Mouse (Mus musculus) limb, embryonic 14.5 days (tissue): ENCODE measurements around the gene Cass4. TPM values are rescaled to one million over a fixed set of nuclear protein-coding genes. Genes with fewer than 3 reads are reported as not detected.

Source experiments
- ATAC-seq: fragments of 200-750 bp; cut with Nextera tagmentation; 2 replicates; pipeline ENCODE4 v1.8.0; 2017; ENCODE audit warnings: low read depth, moderate number of reproducible peaks, moderate TSS enrichment; ENCODE audit not compliant: low FRiP score
- DNase-seq: peaks from one replicate; pipeline ENCODE4 v3.0.0-alpha.2; 2015; ENCODE audit warnings: low spot score
- H3K27ac ChIP-seq: fragments of 300-500 bp; sonication (generic); replicated peaks from 2 replicates; pipeline ENCODE4 v1.5.1; 2014; ENCODE audit warnings: low read depth, mild to moderate bottlenecking, low read length, moderate library complexity, mixed read lengths
- H3K27me3 ChIP-seq: fragments of 300-500 bp; sonication (generic); 2 replicates; pipeline ENCODE4 v1.6.1; 2014; ENCODE audit warnings: low read length, mixed read lengths; ENCODE audit not compliant: control insufficient read depth, insufficient read depth
- H3K36me3 ChIP-seq: fragments of 300-500 bp; sonication (generic); 2 replicates; pipeline ENCODE4 v1.6.1; 2014; ENCODE audit warnings: mild to moderate bottlenecking, low read length, moderate library complexity, mixed read lengths; ENCODE audit not compliant: control insufficient read depth, insufficient read depth
- H3K4me1 ChIP-seq: fragments of 300-500 bp; sonication (generic); 2 replicates; pipeline ENCODE4 v1.6.1; 2014; ENCODE audit warnings: antibody characterized with exemption, low read length, mixed read lengths; ENCODE audit not compliant: control insufficient read depth, insufficient read depth
- H3K4me2 ChIP-seq: fragments of 300-500 bp; sonication (generic); replicated peaks from 2 replicates; pipeline ENCODE4 v1.6.1; 2014; ENCODE audit warnings: low read depth, mild to moderate bottlenecking, low read length, moderate library complexity; ENCODE audit not compliant: severe bottlenecking
- H3K4me3 ChIP-seq: fragments of 300-500 bp; sonication (generic); replicated peaks from 2 replicates; pipeline ENCODE4 v1.5.1; 2014; ENCODE audit warnings: low read length
- H3K9ac ChIP-seq: fragments of 300-500 bp; sonication (generic); 2 replicates; pipeline ENCODE4 v1.6.1; 2014; ENCODE audit warnings: mild to moderate bottlenecking, low read depth, low read length, moderate library complexity; ENCODE audit not compliant: severe bottlenecking
- H3K9me3 ChIP-seq: fragments of 300-500 bp; sonication (generic); 2 replicates; pipeline ENCODE4 v1.6.1; 2016; ENCODE audit warnings: low read length; ENCODE audit not compliant: control insufficient read depth
- POLR2A ChIP-seq: fragments of 200-500 bp; IDR thresholded peaks from 2 replicates; pipeline ENCODE4 v1.8.0; 2012; ENCODE audit warnings: inconsistent platforms, mild to moderate bottlenecking, moderate library complexity, borderline replicate concordance; ENCODE audit not compliant: insufficient read depth, insufficient read length; ENCODE audit errors: extremely low read depth
- WGBS: fragments of 180-500 bp; shearing (Covaris S2); extraction: QIAGEN DNeasy Blood & Tissue Kit; methylation state at CpG from one replicate; pipeline ENCODE4 v1.1.7; 2014; 5-methylcytosine and 5-hydroxymethylcytosine counted together
- polyA plus RNA-seq, 2 experiments: library from polyadenylated mRNA; depleted of rRNA in 1 of 2; stranded (reverse) in 1 of 2; unstranded in 1 of 2; fragments of >200 nt; fragmentation: Nextera tagmentation in 1 of 2; extraction: Ambion mirVana in 1 of 2; gene quantifications; 2 replicates each; pipeline versions ENCODE4 v1.2.1 to v1.2.3; 2012 to 2014

Gene Cass4
- polyA plus RNA-seq, 2 experiments = 0.16 to 0.50 TPM

DNA sequence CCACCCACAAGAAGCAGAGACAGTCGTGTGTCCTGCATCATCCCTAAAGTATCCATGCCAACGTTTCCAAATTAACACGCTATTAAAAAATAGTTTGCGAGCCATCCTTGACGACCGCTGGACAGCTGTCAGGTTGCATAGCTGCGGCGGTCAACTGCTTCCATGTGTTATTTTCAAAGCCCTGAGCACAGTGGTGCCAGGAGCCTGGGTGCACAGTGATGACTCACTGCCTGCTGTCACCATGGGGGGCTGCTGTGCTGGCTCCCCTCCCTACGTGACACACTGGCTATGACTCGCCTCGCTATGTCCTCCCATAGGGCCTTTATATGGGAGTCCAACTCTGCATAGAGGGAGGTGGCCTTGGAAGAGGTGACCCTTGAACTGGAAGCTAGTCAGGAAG is 17.5 kb downstream of the Cass4 start:
- DNase-seq = no peak
- H3K27me3 ChIP-seq = no peaks in the 10 kb centered on the region
- TF ChIP-seq POLR2A = no peak
- no peak overlapping the region for H3K9ac ChIP-seq
- no peak overlapping the region for H3K4me3 ChIP-seq
- H3K4me2 ChIP-seq = no peak overlapping the region
- 55% methylated on average over 11 of the region's 11 CpGs for WGBS
- no peak overlapping the region for H3K27ac ChIP-seq
- peak; percentile 50; the same call in 1 of the 2 replicates for ATAC-seq
- H3K9me3 ChIP-seq = no peaks in the 10 kb centered on the region
- no peaks in the 10 kb centered on the region for H3K36me3 ChIP-seq
- no peaks in the 10 kb centered on the region for H3K4me1 ChIP-seq

DNA sequence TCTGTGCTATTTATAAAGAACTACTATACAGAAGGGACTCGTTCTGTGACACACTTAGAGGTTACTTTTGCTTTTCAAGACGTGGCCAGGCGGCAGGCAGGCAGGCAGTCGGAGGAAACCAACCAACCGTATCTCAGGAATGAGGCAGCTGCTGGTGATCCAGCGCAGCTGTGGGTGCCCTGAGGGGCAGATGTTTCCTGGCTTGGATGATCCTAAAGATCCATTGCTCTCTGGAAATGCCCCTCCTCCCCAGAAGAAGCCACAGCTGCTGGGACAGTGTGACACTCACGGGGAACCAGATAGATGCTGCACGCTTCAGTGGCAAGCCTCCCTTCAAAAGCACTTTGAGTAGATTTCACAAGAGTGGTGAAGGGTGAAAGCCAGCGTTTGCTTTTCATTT is 18.9 kb downstream of the Cass4 start:
- Histone ChIP-seq H3K27me3 (no peaks in the 10 kb centered on the region), H3K9ac (no peak overlapping the region), H3K9me3 (no peaks in the 10 kb centered on the region), H3K4me3 (no peak overlapping the region), H3K4me1 (no peaks in the 10 kb centered on the region), H3K27ac (no peak overlapping the region), H3K4me2 (no peak overlapping the region), H3K36me3 (no peaks in the 10 kb centered on the region)
- WGBS = 10% methylated on average over 9 of the region's 9 CpGs
- DNase-seq (peak; percentile 76), ATAC-seq (peak; percentile 76)
- no peak for TF ChIP-seq POLR2A

DNA sequence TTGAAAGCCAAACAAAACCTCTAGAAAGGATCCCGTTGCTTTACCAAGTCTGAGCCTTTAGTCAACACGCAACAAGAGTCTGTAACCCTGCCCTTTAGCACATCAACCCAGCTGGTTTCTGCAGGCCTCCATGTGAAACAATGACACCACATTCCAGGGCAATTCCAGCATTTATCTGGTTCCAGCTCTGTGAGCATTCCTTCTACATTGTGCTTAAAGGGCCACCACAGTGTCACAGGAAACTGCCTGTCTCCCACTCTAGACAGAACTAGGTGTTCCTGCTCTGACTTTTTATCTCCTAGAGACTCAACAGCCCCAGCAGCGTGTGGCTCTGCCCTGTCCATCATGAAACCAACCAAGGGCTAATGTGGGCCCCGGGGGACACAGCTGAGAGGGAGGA is 19.7 kb downstream of the Cass4 start:
- Histone ChIP-seq H3K36me3 (no peaks in the 10 kb centered on the region), H3K27me3 (no peaks in the 10 kb centered on the region), H3K4me2 (no peak overlapping the region), H3K9ac (no peak overlapping the region), H3K4me3 (no peak overlapping the region), H3K9me3 (no peaks in the 10 kb centered on the region), H3K27ac (no peak overlapping the region; the same call in 1 of the 2 replicates), H3K4me1 (no peaks in the 10 kb centered on the region)
- WGBS = 43% methylated on average over 4 of the region's 4 CpGs
- ATAC-seq (peak; percentile 66; the same call in 1 of the 2 replicates), DNase-seq (no peak)
- no peak for TF ChIP-seq POLR2A

DNA sequence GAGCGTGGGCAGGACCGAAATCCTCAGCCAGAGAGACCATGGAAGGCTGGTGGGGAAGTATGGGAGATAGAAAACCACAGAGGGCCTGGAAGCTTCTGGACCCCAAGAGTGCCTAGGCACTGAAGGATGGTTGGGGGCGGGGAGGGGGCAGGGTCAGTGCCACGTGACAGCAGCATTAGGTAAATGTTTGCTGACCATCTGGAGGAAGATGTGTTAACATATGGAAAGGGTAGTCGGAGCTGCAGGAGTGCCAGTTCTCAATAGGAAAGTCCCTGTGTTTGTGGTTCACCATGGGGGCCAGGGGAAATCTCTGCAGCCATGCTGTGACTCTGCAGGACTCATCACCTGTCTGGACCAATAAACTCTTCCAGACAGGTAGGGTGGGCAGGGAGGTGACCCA is 20.3 kb downstream of the Cass4 start:
- no peak overlapping the region for H3K4me2 ChIP-seq
- TF ChIP-seq POLR2A = no peak
- WGBS = 56% methylated on average over 5 of the region's 5 CpGs
- DNase-seq (no peak), ATAC-seq (no peak)
- H3K36me3 ChIP-seq = no peaks in the 10 kb centered on the region
- no peaks in the 10 kb centered on the region for H3K27me3 ChIP-seq
- no peak overlapping the region for H3K4me3 ChIP-seq
- no peak overlapping the region for H3K27ac ChIP-seq
- H3K9me3 ChIP-seq = no peaks in the 10 kb centered on the region
- H3K4me1 ChIP-seq = no peaks in the 10 kb centered on the region
- H3K9ac ChIP-seq = no peak overlapping the region

DNA sequence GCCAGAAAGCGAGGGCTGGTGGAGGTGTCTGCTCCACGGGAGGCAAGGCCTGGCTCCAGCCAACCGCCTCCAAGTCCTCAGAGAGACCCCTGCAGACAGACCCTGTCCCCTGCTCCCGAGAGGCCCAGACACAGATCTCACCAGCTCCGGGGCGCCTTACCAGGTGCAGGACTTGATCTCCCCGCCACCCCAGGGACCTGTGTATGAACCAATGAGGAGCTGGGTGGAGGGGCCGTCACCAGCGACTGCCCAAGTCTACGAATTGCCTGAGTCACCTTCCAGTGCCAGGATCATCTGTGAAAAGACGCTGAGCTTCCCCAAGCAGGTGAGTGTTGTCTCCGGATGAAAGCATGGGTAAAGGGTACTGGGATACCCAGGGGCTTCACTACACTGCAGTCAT is 22.6 kb downstream of the Cass4 start:
- 70% methylated on average over 12 of the region's 12 CpGs for WGBS
- Histone ChIP-seq H3K9me3 (no peaks in the 10 kb centered on the region), H3K36me3 (no peaks in the 10 kb centered on the region), H3K27ac (no peak overlapping the region), H3K27me3 (no peaks in the 10 kb centered on the region), H3K4me3 (no peak overlapping the region), H3K9ac (no peak overlapping the region), H3K4me2 (no peak overlapping the region), H3K4me1 (no peaks in the 10 kb centered on the region)
- ATAC-seq (no peak), DNase-seq (no peak)
- TF ChIP-seq POLR2A = no peak

DNA sequence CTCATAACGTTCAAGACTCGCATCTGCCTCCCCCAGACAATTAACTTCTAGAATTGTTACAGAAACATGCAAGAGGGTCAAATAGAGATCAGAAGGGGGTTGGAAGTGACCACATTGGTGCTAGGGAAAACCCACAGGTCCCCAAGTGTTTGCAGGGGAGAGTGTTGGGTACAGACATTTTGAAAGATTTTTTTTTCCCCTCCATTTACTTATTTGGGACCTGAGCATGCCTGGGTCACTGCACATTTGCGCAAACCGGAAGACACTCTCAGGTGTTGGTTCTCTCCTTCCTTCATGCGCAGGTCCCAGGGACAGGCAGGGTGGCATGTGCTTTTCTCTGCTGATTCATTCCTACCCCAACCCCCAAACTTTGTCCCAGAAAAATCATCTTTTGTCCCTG is 23.3 kb downstream of the Cass4 start:
- Histone ChIP-seq H3K36me3 (no peaks in the 10 kb centered on the region), H3K9ac (no peak overlapping the region), H3K4me2 (no peak overlapping the region), H3K4me1 (no peaks in the 10 kb centered on the region), H3K9me3 (no peaks in the 10 kb centered on the region), H3K4me3 (no peak overlapping the region), H3K27me3 (no peaks in the 10 kb centered on the region), H3K27ac (no peak overlapping the region)
- no peak for TF ChIP-seq POLR2A
- no peak for ATAC-seq
- 84% methylated on average over 5 of the region's 5 CpGs for WGBS
- DNase-seq = no peak
